Mouse (Mus musculus) heart, embryonic 14.5 days (tissue): ENCODE results near the gene Ttc7b. TPM values are rescaled to one million over a fixed set of nuclear protein-coding genes. Genes with fewer than 3 reads are reported as not detected.

Experiments
- ATAC-seq: fragments of 200-750 bp; cut with Nextera tagmentation; 2 replicates; pipeline ENCODE4 v1.8.0; 2017; ENCODE audit warnings: low read depth, moderate TSS enrichment; ENCODE audit not compliant: insufficient number of reproducible peaks, insufficient read depth, low FRiP score
- H3K27ac ChIP-seq, 2 experiments: fragments of 200-500 bp in 1 of 2; fragments of 300-500 bp in 1 of 2; sonication (generic) in 1 of 2; replicated peaks in 1 of 2; 2 replicates each; pipeline ENCODE4 v1.5.1; 2012 to 2014; ENCODE audit warnings: low read depth in 2 of 2, low read length in 2 of 2, control low read depth in 1 of 2, mild to moderate bottlenecking in 1 of 2, mixed read lengths in 1 of 2; ENCODE audit not compliant: control insufficient read depth in 1 of 2, insufficient read depth in 1 of 2
- H3K27me3 ChIP-seq: fragments of 300-500 bp; sonication (generic); 2 replicates; pipeline ENCODE4 v1.6.1; 2014; ENCODE audit warnings: mild to moderate bottlenecking, low read length, control low read depth; ENCODE audit not compliant: control insufficient read depth, insufficient read depth
- H3K36me3 ChIP-seq: fragments of 300-500 bp; sonication (generic); 2 replicates; pipeline ENCODE4 v1.6.1; 2014; ENCODE audit warnings: mild to moderate bottlenecking, control low read depth, low read length, mixed read lengths; ENCODE audit not compliant: control insufficient read depth, insufficient read depth
- H3K4me1 ChIP-seq, 2 experiments: fragments of 200-500 bp in 1 of 2; fragments of 300-500 bp in 1 of 2; sonication (generic) in 1 of 2; 2 replicates each; pipeline ENCODE4 v1.6.1; 2012 to 2014; ENCODE audit warnings: low read length in 2 of 2, control low read depth in 1 of 2, mixed read lengths in 1 of 2; ENCODE audit not compliant: control insufficient read depth in 2 of 2, insufficient read depth in 2 of 2
- H3K4me2 ChIP-seq: fragments of 300-500 bp; sonication (generic); 2 replicates; pipeline ENCODE4 v1.6.1; 2014; ENCODE audit warnings: mild to moderate bottlenecking, low read length
- H3K4me3 ChIP-seq, 2 experiments: fragments of 200-500 bp in 1 of 2; fragments of 300-500 bp in 1 of 2; sonication (generic) in 1 of 2; 2 replicates each; pipeline ENCODE4 v1.5.1; 2012 to 2014; ENCODE audit warnings: low read length in 2 of 2, mild to moderate bottlenecking in 2 of 2, control low read depth in 1 of 2, low read depth in 1 of 2, moderate library complexity in 1 of 2; ENCODE audit not compliant: control insufficient read depth in 1 of 2, insufficient read depth in 1 of 2
- H3K9ac ChIP-seq: fragments of 300-500 bp; sonication (generic); 2 replicates; pipeline ENCODE4 v1.6.1; 2014; ENCODE audit warnings: mild to moderate bottlenecking, low read length
- H3K9me3 ChIP-seq: fragments of 300-500 bp; sonication (generic); 2 replicates; pipeline ENCODE4 v1.6.1; 2016; ENCODE audit warnings: low read length, control low read depth; ENCODE audit not compliant: control insufficient read depth
- WGBS: fragments of 180-500 bp; shearing (Covaris S2); extraction: QIAGEN DNeasy Blood & Tissue Kit; methylation state at CpG from one replicate; pipeline ENCODE4 v1.1.7; 2014; 5-methylcytosine and 5-hydroxymethylcytosine counted together
- polyA plus RNA-seq: library from polyadenylated mRNA; unstranded; fragments of >200 nt; fragmentation: Nextera tagmentation; extraction: Ambion mirVana; gene quantifications from 2 replicates; pipeline ENCODE4 v1.2.1, GENCODE M21; 2014

Gene Ttc7b
- polyA plus RNA-seq, 1 experiment from 2014 or later: 16.5 TPM

- Histone ChIP-seq H3K27me3 (0 out of 2 replicates have a peak, but pooled peaks cover 4% of the 10 kb centered on the region), H3K9ac (no peak overlapping the region), H3K4me1 (no peaks in the 10 kb centered on the region), H3K27ac (no peak overlapping the region), H3K36me3 (no peaks in the 10 kb centered on the region), H3K4me3 (no peak overlapping the region), H3K9me3 (no peaks in the 10 kb centered on the region), H3K4me2 (no peak overlapping the region)
- 71% methylated on average over 6 of the region's 6 CpGs for WGBS
- ATAC-seq: no peak
These were observed 257.8 kb downstream of the Ttc7b start for GRCm38 (mm10) chr12:100262846-100263245.

GRCm38 (mm10) chr12:100261761-100262160 is 258.9 kb downstream of the Ttc7b start:
- 69% methylated on average over 6 of the region's 6 CpGs for WGBS
- Histone ChIP-seq H3K4me2 (no peak overlapping the region), H3K4me1 (no peaks in the 10 kb centered on the region), H3K36me3 (no peaks in the 10 kb centered on the region), H3K9me3 (no peaks in the 10 kb centered on the region), H3K27me3 (no peaks in the 10 kb centered on the region), H3K4me3 (no peak overlapping the region), H3K9ac (no peak overlapping the region), H3K27ac (no peak overlapping the region)
- no peak for ATAC-seq

- no peaks in the 10 kb centered on the region for H3K27me3 ChIP-seq
- no peak overlapping the region for H3K4me3 ChIP-seq
- ATAC-seq: no peak
- no peak overlapping the region for H3K9ac ChIP-seq
- WGBS: 58% methylated on average over 2 of the region's 2 CpGs
- H3K36me3 ChIP-seq: no peaks in the 10 kb centered on the region
- no peak overlapping the region for H3K27ac ChIP-seq
- no peaks in the 10 kb centered on the region for H3K4me1 ChIP-seq
- H3K4me2 ChIP-seq: no peak overlapping the region
- H3K9me3 ChIP-seq: no peaks in the 10 kb centered on the region
These were observed 260.5 kb downstream of the Ttc7b start for GRCm38 (mm10) chr12:100260151-100260550.

GRCm38 (mm10) chr12:100257779-100258178 is 262.8 kb downstream of the Ttc7b start:
- no peak overlapping the region for H3K9ac ChIP-seq
- no peak overlapping the region for H3K27ac ChIP-seq
- H3K36me3 ChIP-seq: no peaks in the 10 kb centered on the region
- no peak overlapping the region for H3K4me3 ChIP-seq
- WGBS: 49% methylated on average over 3 of the region's 3 CpGs
- no peak for ATAC-seq
- H3K9me3 ChIP-seq: no peaks in the 10 kb centered on the region
- H3K4me2 ChIP-seq: no peak overlapping the region
- no peaks in the 10 kb centered on the region for H3K4me1 ChIP-seq
- H3K27me3 ChIP-seq: no peaks in the 10 kb centered on the region

- no peaks in the 10 kb centered on the region for H3K9me3 ChIP-seq
- no peak overlapping the region for H3K27ac ChIP-seq
- no peak overlapping the region for H3K9ac ChIP-seq
- no peaks in the 10 kb centered on the region for H3K4me1 ChIP-seq
- no peaks in the 10 kb centered on the region for H3K27me3 ChIP-seq
- no peak overlapping the region for H3K4me3 ChIP-seq
- no peak for ATAC-seq
- WGBS: 88% methylated on average over 2 of the region's 2 CpGs
- no peak overlapping the region for H3K4me2 ChIP-seq
- H3K36me3 ChIP-seq: no peaks in the 10 kb centered on the region
These were observed 265.1 kb downstream of the Ttc7b start for GRCm38 (mm10) chr12:100255441-100255949.

GRCm38 (mm10) chr12:100254471-100254870 is 266.2 kb downstream of the Ttc7b start:
- no peak overlapping the region for H3K4me3 ChIP-seq
- 79% methylated on average over 4 of the region's 4 CpGs for WGBS

More at GRCm38 (mm10) chr12:100254471-100254870, 266.2 kb downstream of the Ttc7b start:
- H3K27me3 ChIP-seq: no peaks in the 10 kb centered on the region
- H3K4me1 ChIP-seq: no peaks in the 10 kb centered on the region
- H3K9me3 ChIP-seq: no peaks in the 10 kb centered on the region
- H3K36me3 ChIP-seq: no peaks in the 10 kb centered on the region
- no peak overlapping the region for H3K27ac ChIP-seq
- ATAC-seq: no peak
- no peak overlapping the region for H3K4me2 ChIP-seq
- H3K9ac ChIP-seq: no peak overlapping the region

Other genes starting within 250 kb of the Ttc7b start
- 5.6 and 5.8 TPM in 2 replicates for gene Rps6ka5, start 206.2 kb upstream of the Ttc7b start, polyA plus RNA-seq